Comparison of ENCODE assay signal across 17 mouse cellular contexts in the genomic region with DNA sequence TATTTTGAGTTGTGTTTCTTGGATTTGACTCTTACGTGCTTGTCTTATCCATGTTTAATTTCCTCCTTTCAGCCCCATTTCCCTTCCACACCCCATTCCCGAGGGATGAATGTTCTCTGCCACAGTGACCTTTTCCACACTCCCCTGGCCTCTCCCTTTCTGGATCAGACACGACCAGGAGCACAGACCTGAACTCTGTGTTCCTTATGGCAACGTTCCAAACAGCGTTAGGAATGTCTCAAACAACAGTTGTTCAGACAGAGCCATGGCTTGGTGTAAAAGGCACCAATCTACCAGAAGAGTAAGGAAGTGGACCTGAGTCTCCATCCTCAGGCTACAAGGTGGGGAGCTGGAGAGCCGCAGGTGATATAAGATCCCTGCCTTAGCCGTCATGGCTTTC. TPM values are rescaled to one million over a fixed set of nuclear protein-coding genes. Genes with fewer than 3 reads are reported as not detected.
DNase-seq lines count a peak whose midpoint lies in the region; ATAC-seq and TF ChIP-seq lines count a peak whose summit lies in the region.
"Had no signal": no experiment of that assay in that cellular context is flagged by ENCODE, and none has a peak within 500 bp of the region (broad histone marks: within the 10 kb centered on the region; RNA-seq: fewer than 3 reads in every experiment).

No protein-coding gene starts in this region.

- H3K4me3 ChIP-seq in liver, postnatal 0 days (ENCODE audit: low read depth, low read length): no peak overlapping the region
- no peak overlapping the region for H3K4me3 ChIP-seq in liver, embryonic 12.5 days
- H3K4me3 ChIP-seq in heart, postnatal 0 days (ENCODE audit: low read depth, low read length): no peak overlapping the region
- H3K4me3 ChIP-seq in stomach, embryonic 15.5 days (replicated peaks): no peak overlapping the region
- H3K4me3 ChIP-seq: hindbrain, embryonic 10.5 days; lung, embryonic 15.5 days; midbrain, embryonic 12.5 days had no signal

- H3K27me3 ChIP-seq in liver, postnatal 0 days (ENCODE audit: insufficient read depth, low read length): no peaks in the 10 kb centered on the region
- H3K27me3 ChIP-seq in liver, embryonic 12.5 days (replicated peaks): no peaks in the 10 kb centered on the region
- H3K27me3 ChIP-seq in heart, postnatal 0 days (ENCODE audit: control insufficient read depth, insufficient read depth, low read length): no peaks in the 10 kb centered on the region
- no peaks in the 10 kb centered on the region for H3K27me3 ChIP-seq in stomach, embryonic 15.5 days (replicated peaks)
- H3K27me3 ChIP-seq: lung, embryonic 15.5 days; midbrain, embryonic 12.5 days had no signal

- H3K36me3 ChIP-seq in liver, postnatal 0 days (replicated peaks; ENCODE audit: insufficient read depth, low read length): no peaks in the 10 kb centered on the region
- no peaks in the 10 kb centered on the region for H3K36me3 ChIP-seq in liver, embryonic 12.5 days
- no peaks in the 10 kb centered on the region for H3K36me3 ChIP-seq in heart, postnatal 0 days (replicated peaks; ENCODE audit: control insufficient read depth, insufficient read depth, low read length)
- H3K36me3 ChIP-seq in stomach, embryonic 15.5 days: no peaks in the 10 kb centered on the region
- H3K36me3 ChIP-seq: hindbrain, embryonic 10.5 days; lung, embryonic 15.5 days; midbrain, embryonic 12.5 days had no signal

- no peaks in the 10 kb centered on the region for H3K9me3 ChIP-seq in liver, postnatal 0 days (ENCODE audit: low read length)
- H3K9me3 ChIP-seq in liver, embryonic 12.5 days (replicated peaks): no peaks in the 10 kb centered on the region
- no peaks in the 10 kb centered on the region for H3K9me3 ChIP-seq in heart, postnatal 0 days (replicated peaks; ENCODE audit: control insufficient read depth, low read length)
- H3K9me3 ChIP-seq in stomach, embryonic 15.5 days: no peaks in the 10 kb centered on the region
- H3K9me3 ChIP-seq: hindbrain, embryonic 10.5 days; lung, embryonic 15.5 days; midbrain, embryonic 12.5 days had no signal

- no peak for ATAC-seq in liver, postnatal 0 days
- ATAC-seq in liver, embryonic 12.5 days: no peak
- ATAC-seq in heart, postnatal 0 days (ENCODE audit: insufficient read depth, low read depth): peak; percentile 84
- ATAC-seq in stomach, embryonic 15.5 days (ENCODE audit: insufficient read depth, low FRiP score, low read depth): peak; percentile 41

- no peak overlapping the region for H3K27ac ChIP-seq in liver, postnatal 0 days (ENCODE audit: low read depth)
- no peak overlapping the region for H3K27ac ChIP-seq in liver, embryonic 12.5 days
- peak overlapping the region; percentile 36 for H3K27ac ChIP-seq in heart, postnatal 0 days (ENCODE audit: low read depth)
- no peak overlapping the region for H3K27ac ChIP-seq in stomach, embryonic 15.5 days
- H3K27ac ChIP-seq: hindbrain, embryonic 10.5 days; lung, embryonic 15.5 days; midbrain, embryonic 12.5 days had no signal

- 73% methylated on average over 7 of the region's 7 CpGs for WGBS in liver, postnatal 0 days (ENCODE audit: insufficient replicate concordance)
- 70% methylated on average over 7 of the region's 7 CpGs for WGBS in liver, embryonic 12.5 days (ENCODE audit: insufficient replicate concordance)
- 55% methylated on average over 7 of the region's 7 CpGs for WGBS in heart, postnatal 0 days
- 62% methylated on average over 7 of the region's 7 CpGs for WGBS in stomach, embryonic 15.5 days

- H3K4me1 ChIP-seq in liver, postnatal 0 days (ENCODE audit: insufficient read depth): no peaks in the 10 kb centered on the region
- H3K4me1 ChIP-seq in liver, embryonic 12.5 days: no peaks in the 10 kb centered on the region
- H3K4me1 ChIP-seq in heart, postnatal 0 days (ENCODE audit: control insufficient read depth, insufficient read depth): no peaks in the 10 kb centered on the region
- H3K4me1 ChIP-seq in stomach, embryonic 15.5 days: no peaks in the 10 kb centered on the region
- H3K4me1 ChIP-seq: hindbrain, embryonic 10.5 days; lung, embryonic 15.5 days; midbrain, embryonic 12.5 days had no signal

- no peak overlapping the region for H3K9ac ChIP-seq in liver, postnatal 0 days (replicated peaks)
- H3K9ac ChIP-seq in liver, embryonic 12.5 days: no peak overlapping the region
- no peak overlapping the region for H3K9ac ChIP-seq in heart, postnatal 0 days (replicated peaks; ENCODE audit: low read depth, low read length)
- no peak overlapping the region for H3K9ac ChIP-seq in stomach, embryonic 15.5 days
- H3K9ac ChIP-seq: lung, embryonic 15.5 days; midbrain, embryonic 12.5 days had no signal

- TF ChIP-seq EP300 in liver, postnatal 0 days (IDR thresholded peaks at IDR 0.05; ENCODE audit: low read depth): no peak
- peak; percentile 96 for TF ChIP-seq EP300 in heart, postnatal 0 days (IDR thresholded peaks at IDR 0.05; ENCODE audit: low read depth)

- peak; percentile 58 for DNase-seq in adrenal gland, postnatal 14 days
- DNase-seq in adrenal gland, postnatal 25 days: no peak
- peak; percentile 7 for DNase-seq in liver, postnatal 0 days
- peak; percentile 66 for DNase-seq in heart, postnatal 0 days (ENCODE audit: low spot score)
- DNase-seq in left cerebral cortex, adult 11 months (ENCODE audit: low spot score): no peak
- DNase-seq in layer of hippocampus, adult 9-10 months (ENCODE audit: low spot score): no peak
- DNase-seq: cerebellum, adult 9-11 months; kidney, adult 18-20 months; retina, postnatal 1 day had no signal

- no peak overlapping the region for H3K4me2 ChIP-seq in liver, postnatal 0 days (ENCODE audit: low read depth, low read length)
- no peak overlapping the region for H3K4me2 ChIP-seq in liver, embryonic 12.5 days
- no peak overlapping the region for H3K4me2 ChIP-seq in heart, postnatal 0 days (ENCODE audit: low read depth, low read length)
- no peak overlapping the region for H3K4me2 ChIP-seq in stomach, embryonic 15.5 days
- H3K4me2 ChIP-seq: lung, embryonic 15.5 days; midbrain, embryonic 12.5 days had no signal

- no peak for TF ChIP-seq CTCF in liver, postnatal 0 days (IDR thresholded peaks at IDR 0.05; ENCODE audit: low read depth)
- TF ChIP-seq CTCF in heart, postnatal 0 days (IDR thresholded peaks at IDR 0.05; ENCODE audit: low read depth): no peak

RNA-seq across cellular contexts. Expression of gene Dapl1, which starts 52.6 kb away (rescaled TPM):
- 8.9 TPM in 1 of 2 replicates, not detected in the other for total RNA-seq in adrenal gland, postnatal 14 days (2021)
- 0.61 TPM in 1 of 2 replicates, not detected in the other for total RNA-seq in adrenal gland, postnatal 25 days (2021)
- not detected in 2 replicates for polyA plus RNA-seq in liver, postnatal 0 days (2015; fragmentation: Nextera tagmentation; extraction: Ambion mirVana)
- not detected in 2 replicates for polyA plus RNA-seq in liver, embryonic 12.5 days (2016; fragmentation: Nextera tagmentation; extraction: Ambion mirVana)
- not detected in 2 replicates for total RNA-seq in heart, postnatal 0 days (2014; rRNA removed; ENCODE audit: low replicate concordance)
- 1.2 and 1.9 TPM in 2 replicates for polyA plus RNA-seq in heart, postnatal 0 days (2015; fragmentation: Nextera tagmentation; extraction: Ambion mirVana)
- polyA plus RNA-seq in stomach, embryonic 15.5 days (2015; fragmentation: Nextera tagmentation; extraction: Ambion mirVana): 27.9 and 50.9 TPM in 2 replicates
- total RNA-seq: layer of hippocampus, postnatal 25 days had no signal
- polyA plus RNA-seq: brain, embryonic 14.5 days; neural tube, embryonic 11.5 days had no signal

Comparison
In these comparisons a context has a peak if more than half of its experiments do, and no peak if none do; other contexts are left out.
1. DNase-seq: peak in adrenal gland, postnatal 14 days (single experiment), liver, postnatal 0 days (single experiment) and heart, postnatal 0 days (single experiment); none in adrenal gland, postnatal 25 days (single experiment), left cerebral cortex, adult 11 months (single experiment) and layer of hippocampus, adult 9-10 months (single experiment).
2. ATAC-seq: peak in heart, postnatal 0 days (single experiment) and stomach, embryonic 15.5 days (single experiment); none in liver, postnatal 0 days (single experiment) and liver, embryonic 12.5 days (single experiment).